Mouse (Mus musculus) stomach, postnatal 0 days (tissue): ENCODE data around the gene Unc13b.

ENCODE experiments used
- CTCF ChIP-seq: IDR thresholded peaks from 2 replicates; pipeline ENCODE4 v1.5.1; 2016; ENCODE audit warnings: antibody characterized with exemption, low read depth, mild to moderate bottlenecking, moderate library complexity
- EP300 ChIP-seq: optimal IDR thresholded peaks from 2 replicates; pipeline ENCODE3; 2016; ENCODE audit warnings: antibody characterized with exemption

GRCm38 (mm10) chr4:43260096-43260495, 201.3 kb downstream of the Unc13b start:
- no peak for TF ChIP-seq CTCF
- TF ChIP-seq EP300 = no peak
